Mouse (Mus musculus) MEL (cell line): ENCODE measurements around the gene Hoxb5.

Experiments used
- BHLHE40 ChIP-seq: IDR thresholded peaks from 2 replicates; pipeline ENCODE4 v1.6.1; 2012; ENCODE audit warnings: low read depth, mild to moderate bottlenecking, inconsistent platforms, low read length, improper control_type of control experiment, borderline replicate concordance
- CHD2 ChIP-seq: IDR thresholded peaks from 2 replicates; pipeline ENCODE4 v1.6.1; 2011; ENCODE audit warnings: low read length, improper control_type of control experiment
- CTCF ChIP-seq, 3 experiments: IDR thresholded peaks in 2 of 3; conservative IDR thresholded peaks in 1 of 3; 2 replicates each; pipeline ENCODE4 v1.5.1; 2011 to 2012; ENCODE audit warnings: low read length in 3 of 3, low read depth in 2 of 3, mild to moderate bottlenecking in 2 of 3, improper control_type of control experiment in 1 of 3, inconsistent platforms in 1 of 3, mixed read lengths in 1 of 3, moderate library complexity in 1 of 3; ENCODE audit not compliant: control insufficient read depth in 1 of 3, insufficient read depth in 1 of 3, poor library complexity in 1 of 3, severe bottlenecking in 1 of 3
- MAX ChIP-seq: IDR thresholded peaks from 2 replicates; pipeline ENCODE4 v1.6.1; 2011; ENCODE audit warnings: low read length, improper control_type of control experiment
- POLR2A ChIP-seq, 2 experiments: IDR thresholded peaks; 2 replicates each; pipeline ENCODE4 v1.6.1; 2011 to 2012; ENCODE audit warnings: low read length in 2 of 2, mild to moderate bottlenecking in 2 of 2, control low read depth in 1 of 2, improper control_type of control experiment in 1 of 2, low read depth in 1 of 2, moderate library complexity in 1 of 2; ENCODE audit not compliant: control insufficient read depth in 1 of 2, insufficient read depth in 1 of 2, poor library complexity in 1 of 2
- SIN3A ChIP-seq: IDR thresholded peaks from 2 replicates; pipeline ENCODE4 v1.6.1; 2012; ENCODE audit warnings: low read length, improper control_type of control experiment, inconsistent platforms
- TAL1 ChIP-seq: IDR thresholded peaks from 2 replicates; pipeline ENCODE4 v1.6.1; 2012; ENCODE audit warnings: mild to moderate bottlenecking, inconsistent platforms, low read length, moderate library complexity, mixed read lengths

DNA sequence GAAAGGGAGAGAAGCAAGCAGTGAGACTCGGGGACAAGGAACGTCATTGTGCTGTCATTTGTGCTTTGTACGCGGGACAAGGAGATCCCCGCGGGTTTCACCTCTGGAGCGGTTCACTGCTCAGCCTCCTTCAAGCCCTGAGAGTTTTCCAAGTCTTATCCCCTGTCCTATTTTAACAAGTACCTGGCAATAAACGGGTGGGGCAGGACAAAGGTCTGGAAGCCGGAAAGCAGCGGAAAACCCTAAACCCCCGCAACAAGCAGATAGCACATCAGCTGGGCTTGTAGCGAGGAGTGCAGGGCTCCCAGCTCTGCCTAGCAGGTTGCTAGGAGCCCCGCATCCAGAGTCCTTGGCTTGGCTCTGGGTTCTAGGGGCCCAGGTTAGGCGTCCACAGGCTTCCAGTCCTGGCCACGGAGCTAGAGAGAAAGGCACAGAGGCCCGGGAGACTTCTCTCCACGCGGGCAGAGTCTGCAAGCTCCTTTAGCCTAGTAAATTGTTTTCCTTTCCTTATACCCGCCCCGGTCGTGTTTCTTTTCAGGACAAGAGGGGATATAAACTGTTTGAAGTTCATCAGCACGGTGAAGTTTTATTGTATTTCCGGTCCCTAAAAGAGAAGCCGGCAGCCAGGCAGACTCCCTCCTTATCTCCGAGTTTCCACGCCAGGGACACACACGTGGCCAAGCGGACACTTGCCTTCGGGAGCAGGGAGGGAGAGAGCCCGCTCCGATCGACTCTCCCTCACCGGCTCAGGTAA, 39.3 kb upstream of the Hoxb5 start:
- no peak for TF ChIP-seq TAL1
- no peak for TF ChIP-seq CTCF (IDR thresholded peaks at IDR 0.05 in 2 of 3, conservative IDR thresholded peaks at IDR 0.05 in 1 of 3; ENCODE audit: control insufficient read depth in 1 of 3, insufficient read depth in 1 of 3, low read depth in 2 of 3, low read length in 3 of 3, poor library complexity in 1 of 3, severe bottlenecking in 1 of 3)
- no peak for TF ChIP-seq MAX
- no peak for TF ChIP-seq POLR2A (IDR thresholded peaks at IDR 0.05; ENCODE audit: control insufficient read depth in 1 of 2, insufficient read depth in 1 of 2, low read depth in 1 of 2, low read length in 2 of 2, poor library complexity in 1 of 2)
- no peak for TF ChIP-seq CHD2
- no peak for TF ChIP-seq BHLHE40
- no peak for TF ChIP-seq SIN3A
